Mouse (Mus musculus) erythroid progenitor cell, adult 5-6 weeks (primary cell): ENCODE measurements around the gene Zfp639. TPM values are rescaled to one million over a fixed set of nuclear protein-coding genes. Genes with fewer than 3 reads are reported as not detected.

Experiments used
- total RNA-seq, 2 experiments: library from RNA; stranded (forward) in 1 of 2; stranded (reverse) in 1 of 2; fragments of 150-400 nt in 1 of 2; fragments of 186-747, 209-891 nt in 1 of 2; gene quantifications; 2 replicates each; pipeline versions ENCODE4 v1.2.3 to v1.2.4; 2015 to 2017; ENCODE audit warnings: low replicate concordance in 2 of 2

Gene Zfp639
- total RNA-seq, 2 experiments from 2014 or later = 18.3 to 46.1 TPM

Other genes starting within 250 kb of the Zfp639 start
- gene Zmat3, start 144.2 kb upstream of the Zfp639 start, total RNA-seq (2015; ENCODE audit: low replicate concordance) = 1.4 and 3.8 TPM in 2 replicates
- 0.26 and 0.38 TPM in 2 replicates for gene Zmat3, start 144.2 kb upstream of the Zfp639 start, total RNA-seq (2017; ENCODE audit: low replicate concordance)
- gene Pik3ca, start 112.6 kb upstream of the Zfp639 start, total RNA-seq (2015; ENCODE audit: low replicate concordance) = 13.3 and 20.1 TPM in 2 replicates
- gene Pik3ca, start 112.6 kb upstream of the Zfp639 start, total RNA-seq (2017; ENCODE audit: low replicate concordance) = 12.3 and 15.4 TPM in 2 replicates
- not detected in 2 replicates for gene Kcnmb3, start 18.0 kb upstream of the Zfp639 start, total RNA-seq (2015; ENCODE audit: low replicate concordance)
- not detected in 2 replicates for gene Kcnmb3, start 18.0 kb upstream of the Zfp639 start, total RNA-seq (2017; ENCODE audit: low replicate concordance)
- 27.2 and 40.0 TPM in 2 replicates for gene Mfn1, start 19.2 kb downstream of the Zfp639 start, total RNA-seq (2015; ENCODE audit: low replicate concordance)
- gene Mfn1, start 19.2 kb downstream of the Zfp639 start, total RNA-seq (2017; ENCODE audit: low replicate concordance) = 15.8 and 51.1 TPM in 2 replicates
- gene Gnb4, start 106.3 kb downstream of the Zfp639 start, total RNA-seq (2015; ENCODE audit: low replicate concordance) = 0.36 and 2.1 TPM in 2 replicates
- 4.9 TPM in 1 of 2 replicates, not detected in the other for gene Gnb4, start 106.3 kb downstream of the Zfp639 start, total RNA-seq (2017; ENCODE audit: low replicate concordance)
- 60.9 and 108 TPM in 2 replicates for gene Actl6a, start 196.0 kb downstream of the Zfp639 start, total RNA-seq (2015; ENCODE audit: low replicate concordance)
- 70.5 and 72.5 TPM in 2 replicates for gene Actl6a, start 196.0 kb downstream of the Zfp639 start, total RNA-seq (2017; ENCODE audit: low replicate concordance)
- 51.5 and 62.0 TPM in 2 replicates for gene Ndufb5, start 226.7 kb downstream of the Zfp639 start, total RNA-seq (2015; ENCODE audit: low replicate concordance)
- gene Ndufb5, start 226.7 kb downstream of the Zfp639 start, total RNA-seq (2017; ENCODE audit: low replicate concordance) = 27.5 and 29.4 TPM in 2 replicates
- 4.6 and 12.6 TPM in 2 replicates for gene Mrpl47, start 227.3 kb downstream of the Zfp639 start, total RNA-seq (2015; ENCODE audit: low replicate concordance)
- gene Mrpl47, start 227.3 kb downstream of the Zfp639 start, total RNA-seq (2017; ENCODE audit: low replicate concordance) = 1.1 and 4.7 TPM in 2 replicates